8 mouse cellular contexts compared by ENCODE assay signal in genomic region chr5:114647211-114647974, GRCm38 (mm10). TPM values are rescaled to one million over a fixed set of nuclear protein-coding genes. Genes with fewer than 3 reads are reported as not detected.
DNase-seq lines count a peak whose midpoint lies in the region; ATAC-seq and TF ChIP-seq lines count a peak whose summit lies in the region.

No protein-coding gene starts in this region.

- H3K4me1 ChIP-seq in embryonic facial prominence, embryonic 12.5 days: peaks cover 45% of the 10 kb centered on the region
- H3K4me1 ChIP-seq in hindbrain, embryonic 14.5 days (replicated peaks; ENCODE audit: control insufficient read depth, insufficient read depth, low read length): peaks cover 16% of the 10 kb centered on the region; the same call in 1 of the 2 replicates
- H3K4me1 ChIP-seq in liver, embryonic 11.5 days (replicated peaks; ENCODE audit: control insufficient read depth, insufficient read depth, low read length): peaks cover 38% of the 10 kb centered on the region
- no peaks in the 10 kb centered on the region for H3K4me1 ChIP-seq in midbrain, postnatal 0 days (ENCODE audit: insufficient read depth, low read length)

- H3K36me3 ChIP-seq in embryonic facial prominence, embryonic 12.5 days: no peaks in the 10 kb centered on the region
- H3K36me3 ChIP-seq in hindbrain, embryonic 14.5 days (replicated peaks; ENCODE audit: control insufficient read depth, insufficient read depth): no peaks in the 10 kb centered on the region
- H3K36me3 ChIP-seq in liver, embryonic 11.5 days (ENCODE audit: control insufficient read depth, insufficient read depth, low read length): no peaks in the 10 kb centered on the region
- H3K36me3 ChIP-seq in midbrain, postnatal 0 days (ENCODE audit: insufficient read depth, low read length): no peaks in the 10 kb centered on the region

- no peak for TF ChIP-seq CTCF in midbrain, postnatal 0 days (IDR thresholded peaks at IDR 0.05)

- H3K4me2 ChIP-seq in embryonic facial prominence, embryonic 12.5 days (replicated peaks): peak overlapping the region; percentile 48
- peak overlapping the region; percentile 61 for H3K4me2 ChIP-seq in hindbrain, embryonic 14.5 days (replicated peaks)
- peak overlapping the region; percentile 75 for H3K4me2 ChIP-seq in liver, embryonic 11.5 days
- peak overlapping the region; percentile 45 for H3K4me2 ChIP-seq in midbrain, postnatal 0 days (ENCODE audit: low read depth, low read length, poor library complexity, severe bottlenecking)

- DNase-seq in 3134 (ENCODE audit: extremely low read depth, insufficient read length, low spot score) (peak; percentile 80), ES-CJ7 (ENCODE audit: low read depth, low spot score) (peak; percentile 91), MN1 (ENCODE audit: low spot score) (no peak)
- DNase-seq in hindbrain, embryonic 14.5 days (ENCODE audit: low spot score): peak; percentile 57
- peak; percentile 74 for DNase-seq in liver, embryonic 11.5 days (ENCODE audit: low spot score)
- peak; percentile 42 for DNase-seq in midbrain, postnatal 0 days (ENCODE audit: low spot score)
- no peak for DNase-seq in frontal cortex, postnatal 10 days (ENCODE audit: low spot score in 2 of 2)

- peaks cover 13% of the 10 kb centered on the region for H3K27me3 ChIP-seq in embryonic facial prominence, embryonic 12.5 days
- no peaks in the 10 kb centered on the region; the same call in 1 of the 2 replicates for H3K27me3 ChIP-seq in hindbrain, embryonic 14.5 days (ENCODE audit: control insufficient read depth, insufficient read depth, low read length)
- H3K27me3 ChIP-seq in liver, embryonic 11.5 days (replicated peaks; ENCODE audit: control insufficient read depth, insufficient read depth, low read length): peaks cover 11% of the 10 kb centered on the region
- no peaks in the 10 kb centered on the region; the same call in 1 of the 2 replicates for H3K27me3 ChIP-seq in midbrain, postnatal 0 days (ENCODE audit: insufficient read depth, low read length)

- H3K9me3 ChIP-seq in embryonic facial prominence, embryonic 12.5 days: no peaks in the 10 kb centered on the region
- no peaks in the 10 kb centered on the region for H3K9me3 ChIP-seq in hindbrain, embryonic 14.5 days (ENCODE audit: control insufficient read depth, low read length)
- H3K9me3 ChIP-seq in liver, embryonic 11.5 days (ENCODE audit: control insufficient read depth, low read length): no peaks in the 10 kb centered on the region
- no peaks in the 10 kb centered on the region for H3K9me3 ChIP-seq in midbrain, postnatal 0 days (ENCODE audit: low read length)

- under 1% methylated on average over 27 of the region's 27 CpGs for WGBS in embryonic facial prominence, embryonic 12.5 days
- WGBS in hindbrain, embryonic 14.5 days: 6% methylated on average over 27 of the region's 27 CpGs
- 2% methylated on average over 27 of the region's 27 CpGs for WGBS in liver, embryonic 11.5 days
- WGBS in midbrain, postnatal 0 days: 3% methylated on average over 27 of the region's 27 CpGs

- ATAC-seq in embryonic facial prominence, embryonic 12.5 days (ENCODE audit: insufficient number of reproducible peaks, insufficient read depth, low FRiP score, low TSS enrichment): peak; percentile 48
- ATAC-seq in hindbrain, embryonic 14.5 days (ENCODE audit: low FRiP score): peak; percentile 36; the same call in 1 of the 2 replicates
- peak; percentile 78 for ATAC-seq in liver, embryonic 11.5 days (replicated peaks; ENCODE audit: low FRiP score)
- peak; percentile 48; the same call in 1 of the 2 replicates for ATAC-seq in midbrain, postnatal 0 days (ENCODE audit: low FRiP score)

- peak overlapping the region; percentile 37; the same call in 1 of the 2 replicates for H3K27ac ChIP-seq in embryonic facial prominence, embryonic 12.5 days
- no peak overlapping the region for H3K27ac ChIP-seq in hindbrain, embryonic 14.5 days
- peak overlapping the region; percentile 25 for H3K27ac ChIP-seq in liver, embryonic 11.5 days (ENCODE audit: low read depth, low read length)
- H3K27ac ChIP-seq in midbrain, postnatal 0 days (ENCODE audit: low read depth, low read length): no peak overlapping the region

- H3K9ac ChIP-seq in embryonic facial prominence, embryonic 12.5 days: 0 out of 2 replicates have a peak overlapping the region, but pooled peaks have one; percentile 30
- H3K9ac ChIP-seq in hindbrain, embryonic 14.5 days: peak overlapping the region; percentile 47
- peak overlapping the region; percentile 59 for H3K9ac ChIP-seq in liver, embryonic 11.5 days (ENCODE audit: low read depth, low read length)
- H3K9ac ChIP-seq in midbrain, postnatal 0 days (replicated peaks; ENCODE audit: low read length, poor library complexity, severe bottlenecking): 0 out of 2 replicates have a peak overlapping the region, but pooled peaks have one; percentile 25

- peak overlapping the region; percentile 26 for H3K4me3 ChIP-seq in embryonic facial prominence, embryonic 12.5 days
- H3K4me3 ChIP-seq in hindbrain, embryonic 14.5 days (replicated peaks; ENCODE audit: low read length): peak overlapping the region; percentile 22
- peak overlapping the region; percentile 41 for H3K4me3 ChIP-seq in liver, embryonic 11.5 days (ENCODE audit: low read depth, low read length)
- H3K4me3 ChIP-seq in midbrain, postnatal 0 days (ENCODE audit: low read depth, low read length): peak overlapping the region; percentile 17

RNA-seq across cellular contexts. Expression of gene Trpv4, which starts 10.8 kb away (rescaled TPM):
- 3.2 and 3.5 TPM in 2 replicates for polyA plus RNA-seq in embryonic facial prominence, embryonic 12.5 days (2016; fragmentation: Nextera tagmentation; extraction: Ambion mirVana)
- polyA plus RNA-seq in hindbrain, embryonic 14.5 days (2014; fragmentation: Nextera tagmentation; extraction: Ambion mirVana): 1.1 and 1.4 TPM in 2 replicates
- polyA plus RNA-seq in liver, embryonic 11.5 days (2014; fragmentation: Nextera tagmentation; extraction: Ambion mirVana): 0.56 and 0.78 TPM in 2 replicates
- 1.2 and 3.4 TPM in 2 replicates for total RNA-seq in midbrain, postnatal 0 days (2014; rRNA removed)
- polyA plus RNA-seq in midbrain, postnatal 0 days (2015; fragmentation: Nextera tagmentation; extraction: Ambion mirVana): 0.88 and 1.4 TPM in 2 replicates

RNA-seq across cellular contexts. Expression of gene Gltp, which starts 43.4 kb away (rescaled TPM):
- 63.0 and 64.5 TPM in 2 replicates for polyA plus RNA-seq in embryonic facial prominence, embryonic 12.5 days (2016; fragmentation: Nextera tagmentation; extraction: Ambion mirVana)
- polyA plus RNA-seq in hindbrain, embryonic 14.5 days (2014; fragmentation: Nextera tagmentation; extraction: Ambion mirVana): 33.7 and 38.9 TPM in 2 replicates
- polyA plus RNA-seq in liver, embryonic 11.5 days (2014; fragmentation: Nextera tagmentation; extraction: Ambion mirVana): 51.3 and 53.4 TPM in 2 replicates
- total RNA-seq in midbrain, postnatal 0 days (2014; rRNA removed): 27.0 and 42.1 TPM in 2 replicates
- polyA plus RNA-seq in midbrain, postnatal 0 days (2015; fragmentation: Nextera tagmentation; extraction: Ambion mirVana): 32.6 and 35.3 TPM in 2 replicates

Comparison
In these comparisons a context has a peak if more than half of its experiments do, and no peak if none do; other contexts are left out.
1. DNase-seq: peak in 3134 (single experiment), ES-CJ7 (single experiment), hindbrain, embryonic 14.5 days (single experiment), liver, embryonic 11.5 days (single experiment) and midbrain, postnatal 0 days (single experiment); none in MN1 (single experiment) and frontal cortex, postnatal 10 days (0 of 2).
2. H3K27ac ChIP-seq: peak in embryonic facial prominence, embryonic 12.5 days (single experiment) and liver, embryonic 11.5 days (single experiment); none in hindbrain, embryonic 14.5 days (single experiment) and midbrain, postnatal 0 days (single experiment).
3. Peak in every context shown above with its lines, with median percentiles within 50 percentile points of each other: ATAC-seq, H3K4me2 ChIP-seq, H3K4me3 ChIP-seq and H3K9ac ChIP-seq.